Mouse (Mus musculus) midbrain, embryonic 14.5 days (tissue): ENCODE results near the gene Slf2. TPM values are rescaled to one million over a fixed set of nuclear protein-coding genes. Genes with fewer than 3 reads are reported as not detected.
A peak's percentile ranks its signal among the peaks of the same experiment; 100 is the strongest.

ENCODE experiments used
- ATAC-seq: fragments of 200-750 bp; cut with Nextera tagmentation; 2 replicates; pipeline ENCODE4 v1.8.0; 2017; ENCODE audit warnings: moderate number of reproducible peaks, moderate library complexity; ENCODE audit not compliant: low FRiP score, low TSS enrichment
- DNase-seq: peaks from one replicate; pipeline ENCODE4 v3.0.0-alpha.2; 2015
- H3K27ac ChIP-seq: fragments of 300-500 bp; sonication (generic); replicated peaks from 2 replicates; pipeline ENCODE4 v1.5.1; 2014; ENCODE audit warnings: mild to moderate bottlenecking, low read depth, low read length, moderate library complexity
- H3K27me3 ChIP-seq: fragments of 300-500 bp; sonication (generic); 2 replicates; pipeline ENCODE4 v1.6.1; 2014; ENCODE audit warnings: low read length, control low read depth, mixed read lengths; ENCODE audit not compliant: control insufficient read depth, insufficient read depth
- H3K36me3 ChIP-seq: fragments of 300-500 bp; sonication (generic); 2 replicates; pipeline ENCODE4 v1.6.1; 2014; ENCODE audit warnings: low read length, control low read depth; ENCODE audit not compliant: control insufficient read depth, insufficient read depth
- H3K4me1 ChIP-seq: fragments of 300-500 bp; sonication (generic); 2 replicates; pipeline ENCODE4 v1.6.1; 2014; ENCODE audit warnings: mild to moderate bottlenecking, antibody characterized with exemption, low read length, control low read depth; ENCODE audit not compliant: control insufficient read depth, insufficient read depth
- H3K4me2 ChIP-seq: fragments of 300-500 bp; sonication (generic); 2 replicates; pipeline ENCODE4 v1.6.1; 2014; ENCODE audit warnings: mild to moderate bottlenecking, low read length, moderate library complexity
- H3K4me3 ChIP-seq: fragments of 300-500 bp; sonication (generic); replicated peaks from 2 replicates; pipeline ENCODE4 v1.5.1; 2014; ENCODE audit warnings: low read depth, low read length
- H3K9ac ChIP-seq: fragments of 300-500 bp; sonication (generic); replicated peaks from 2 replicates; pipeline ENCODE4 v1.6.1; 2014; ENCODE audit warnings: mild to moderate bottlenecking, low read length, moderate library complexity
- H3K9me3 ChIP-seq: fragments of 300-500 bp; sonication (generic); 2 replicates; pipeline ENCODE4 v1.6.1; 2016; ENCODE audit warnings: low read length, control low read depth, mixed read lengths; ENCODE audit not compliant: control insufficient read depth
- WGBS: fragments of 180-500 bp; shearing (Covaris S2); extraction: QIAGEN DNeasy Blood & Tissue Kit; methylation state at CpG from one replicate; pipeline ENCODE4 v1.1.7; 2014; 5-methylcytosine and 5-hydroxymethylcytosine counted together
- polyA plus RNA-seq: library from polyadenylated mRNA; unstranded; fragments of >200 nt; fragmentation: Nextera tagmentation; extraction: Ambion mirVana; gene quantifications from 2 replicates; pipeline ENCODE4 v1.2.1, GENCODE M21; 2014

Slf2 gene
- polyA plus RNA-seq, 1 experiment from 2014 or later = 37.4 TPM

- Histone ChIP-seq H3K9me3 (no peaks in the 10 kb centered on the region), H3K4me1 (peaks cover 40% of the 10 kb centered on the region), H3K27me3 (no peaks in the 10 kb centered on the region), H3K9ac (peak overlapping the region; percentile 31; the same call in 1 of the 2 replicates), H3K4me2 (peak overlapping the region; percentile 90), H3K27ac (no peak overlapping the region), H3K36me3 (peaks cover 21% of the 10 kb centered on the region), H3K4me3 (peak overlapping the region; percentile 26)
- ATAC-seq = no peak
- peak; percentile 50 for DNase-seq
- WGBS = 1% methylated on average over 25 of the region's 25 CpGs
These were observed 84.0 kb downstream of the Slf2 start for GRCm38 (mm10) chr19:45014981-45015402.

GRCm38 (mm10) chr19:45015518-45016281 is 84.7 kb downstream of the Slf2 start:
- Histone ChIP-seq H3K27me3 (no peaks in the 10 kb centered on the region), H3K4me2 (peak overlapping the region; percentile 90), H3K36me3 (peaks cover 14% of the 10 kb centered on the region), H3K9ac (peak overlapping the region; percentile 17), H3K27ac (peak overlapping the region; percentile 95), H3K4me1 (peaks cover 46% of the 10 kb centered on the region), H3K9me3 (no peaks in the 10 kb centered on the region), H3K4me3 (peak overlapping the region; percentile 26)
- 2% methylated on average over 34 of the region's 34 CpGs for WGBS
- DNase-seq (peak; percentile 52), ATAC-seq (no peak)

GRCm38 (mm10) chr19:45016341-45017215 is 85.6 kb downstream of the Slf2 start:
- WGBS = 1% methylated on average over 18 of the region's 18 CpGs
- peak; percentile 32; the same call in 1 of the 2 replicates for ATAC-seq
- Histone ChIP-seq H3K9ac (peak overlapping the region; percentile 75), H3K36me3 (peaks cover 8% of the 10 kb centered on the region), H3K9me3 (no peaks in the 10 kb centered on the region), H3K27ac (peak overlapping the region; percentile 95), H3K27me3 (no peaks in the 10 kb centered on the region), H3K4me3 (peak overlapping the region; percentile 63), H3K4me1 (peaks cover 51% of the 10 kb centered on the region), H3K4me2 (peak overlapping the region; percentile 90)
- DNase-seq = peak; percentile 81

GRCm38 (mm10) chr19:45017216-45017771 is 86.3 kb downstream of the Slf2 start:
- Histone ChIP-seq H3K9ac (peak overlapping the region; percentile 75), H3K27me3 (no peaks in the 10 kb centered on the region), H3K4me1 (peaks cover 51% of the 10 kb centered on the region), H3K36me3 (peaks cover 4% of the 10 kb centered on the region), H3K4me2 (peak overlapping the region; percentile 90), H3K4me3 (peak overlapping the region; percentile 63), H3K27ac (peak overlapping the region; percentile 95), H3K9me3 (no peaks in the 10 kb centered on the region)
- DNase-seq (peak; percentile 90), ATAC-seq (peak; percentile 63)
- under 1% methylated on average over 27 of the region's 27 CpGs for WGBS

GRCm38 (mm10) chr19:45017909-45018308 is 87.0 kb downstream of the Slf2 start:
- Histone ChIP-seq H3K4me2 (peak overlapping the region; percentile 90), H3K9ac (peak overlapping the region; percentile 75), H3K36me3 (peaks cover 4% of the 10 kb centered on the region), H3K4me3 (peak overlapping the region; percentile 63), H3K9me3 (no peaks in the 10 kb centered on the region), H3K4me1 (peaks cover 51% of the 10 kb centered on the region), H3K27ac (peak overlapping the region; percentile 95), H3K27me3 (no peaks in the 10 kb centered on the region)
- ATAC-seq = peak; percentile 71
- WGBS = under 1% methylated on average over 46 of the region's 48 CpGs
- DNase-seq = peak; percentile 91

GRCm38 (mm10) chr19:45018351-45018831 is 87.4 kb downstream of the Slf2 start:
- Histone ChIP-seq H3K4me1 (peaks cover 51% of the 10 kb centered on the region), H3K9me3 (no peaks in the 10 kb centered on the region), H3K36me3 (peaks cover 6% of the 10 kb centered on the region), H3K27me3 (no peaks in the 10 kb centered on the region), H3K9ac (peak overlapping the region; percentile 75), H3K4me3 (peak overlapping the region; percentile 63), H3K4me2 (peak overlapping the region; percentile 90), H3K27ac (peak overlapping the region; percentile 95)
- WGBS = under 1% methylated on average over 13 of the region's 13 CpGs
- DNase-seq (peak; percentile 57), ATAC-seq (peak; percentile 2; the same call in 1 of the 2 replicates)

GRCm38 (mm10) chr19:45020348-45020747 is 89.4 kb downstream of the Slf2 start:
- DNase-seq = no peak

GRCm38 (mm10) chr19:45021362-45021761 is 90.4 kb downstream of the Slf2 start:
- no peak overlapping the region for H3K27ac ChIP-seq
- no peaks in the 10 kb centered on the region for H3K27me3 ChIP-seq
- no peaks in the 10 kb centered on the region for H3K9me3 ChIP-seq
- peaks cover 35% of the 10 kb centered on the region for H3K4me1 ChIP-seq
- peak overlapping the region; percentile 37; the same call in 1 of the 2 replicates for H3K9ac ChIP-seq
- peaks cover 32% of the 10 kb centered on the region for H3K36me3 ChIP-seq
- ATAC-seq (no peak), DNase-seq (no peak)
- 86% methylated on average over 15 of the region's 15 CpGs for WGBS
- H3K4me3 ChIP-seq = no peak overlapping the region
- peak overlapping the region; percentile 9; the same call in 1 of the 2 replicates for H3K4me2 ChIP-seq

More at GRCm38 (mm10) chr19:45020348-45020747, 89.4 kb downstream of the Slf2 start:
- WGBS = 74% methylated on average over 6 of the region's 6 CpGs
- H3K9ac ChIP-seq = peak overlapping the region; percentile 37; the same call in 1 of the 2 replicates
- H3K9me3 ChIP-seq = no peaks in the 10 kb centered on the region
- H3K36me3 ChIP-seq = peaks cover 22% of the 10 kb centered on the region
- H3K4me3 ChIP-seq = no peak overlapping the region
- H3K4me2 ChIP-seq = 0 out of 2 replicates have a peak overlapping the region, but pooled peaks have one; percentile 6
- ATAC-seq = no peak
- peaks cover 45% of the 10 kb centered on the region for H3K4me1 ChIP-seq
- H3K27me3 ChIP-seq = no peaks in the 10 kb centered on the region
- H3K27ac ChIP-seq = no peak overlapping the region
